ENCODE assay signal across 25 mouse cellular contexts in the genomic region with DNA sequence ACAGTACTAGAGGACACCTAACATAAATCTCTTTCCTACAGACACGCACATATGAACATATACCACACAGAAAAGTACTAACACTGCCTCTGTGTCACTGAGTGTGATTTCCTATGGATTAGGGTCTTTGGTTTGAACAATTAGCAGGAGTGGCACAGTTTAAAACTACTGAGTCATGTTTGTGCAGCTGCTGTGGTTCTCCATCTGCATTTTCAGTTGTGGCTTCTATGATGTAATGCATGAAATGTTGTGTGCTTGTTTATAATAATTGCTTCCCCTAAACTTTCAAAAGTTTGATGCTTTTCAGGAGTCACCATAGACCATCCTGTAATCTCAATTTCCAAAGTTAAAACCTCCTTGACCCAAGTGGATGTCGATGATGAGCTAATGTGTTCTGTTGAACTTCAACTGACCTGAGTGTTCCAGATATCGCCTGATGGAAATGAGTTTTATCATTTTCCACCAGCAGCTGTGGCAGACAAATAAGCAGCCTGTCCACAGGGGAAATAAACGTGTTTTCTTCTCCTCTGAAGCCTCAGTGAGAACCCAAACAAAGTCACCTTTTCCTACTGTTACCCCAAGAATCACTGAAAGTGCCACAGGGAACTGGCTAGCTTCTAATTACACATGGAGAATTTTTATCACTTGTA.
DNase-seq lines count a peak whose midpoint lies in the region; ATAC-seq and TF ChIP-seq lines count a peak whose summit lies in the region.
"Had no signal": no experiment of that assay in that cellular context is flagged by ENCODE, and none has a peak within 500 bp of the region (broad histone marks: within the 10 kb centered on the region; RNA-seq: fewer than 3 reads in every experiment).

No protein-coding gene starts in this region.

- ATAC-seq in megakaryocyte, adult 5-6 weeks (ENCODE audit: poor library complexity, severe bottlenecking), result peak; percentile 45; the same call in 1 of the 2 replicates
- ATAC-seq: CD4-positive, CD25-positive, alpha-beta regulatory T cell, adult 4 months; forebrain, embryonic 13.5 days; forebrain, embryonic 16.5 days; intestine, postnatal 0 days had no signal

- no peak for TF ChIP-seq CTCF in cerebellum, adult 2 months (IDR thresholded peaks at IDR 0.05; ENCODE audit: borderline replicate concordance, insufficient read depth, low read depth, low read length)

- peaks cover 10% of the 10 kb centered on the region; the same call in 1 of the 2 replicates for H3K4me1 ChIP-seq in heart, embryonic 10.5 days
- H3K4me1 ChIP-seq in cerebellum, adult 2 months (ENCODE audit: control insufficient read depth, insufficient read depth, low read length), result no peaks in the 10 kb centered on the region

- H3K27me3 ChIP-seq in myocyte (ENCODE audit: control insufficient read depth, insufficient read depth, insufficient read length), result no peaks in the 10 kb centered on the region
- no peaks in the 10 kb centered on the region for H3K27me3 ChIP-seq in heart, embryonic 10.5 days (ENCODE audit: insufficient read depth, poor library complexity, severe bottlenecking)
- H3K27me3 ChIP-seq in cerebellum, adult 2 months (ENCODE audit: control insufficient read depth, insufficient read depth, low read length), result no peaks in the 10 kb centered on the region
- H3K27me3 ChIP-seq: forebrain, embryonic 13.5 days; heart, embryonic 13.5 days; hindbrain, embryonic 12.5 days; hindbrain, embryonic 15.5 days had no signal

- peak; percentile 13 for DNase-seq in thymus, postnatal 0 days (ENCODE audit: low spot score)
- DNase-seq in thymus, postnatal 4 days, result no peak
- DNase-seq in MEL-GATA-1-ER (ENCODE audit: extremely low read depth, low read depth), result peak; percentile 4
- no peak for DNase-seq in heart, embryonic 10.5 days (ENCODE audit: low spot score)
- DNase-seq in kidney, adult 8-10 months, result no peak
- DNase-seq in cerebellum, adult 2 months, result no peak
- DNase-seq: adrenal gland, adult 2 months; adrenal gland, postnatal 25 days; B cell, adult 2 months; cerebellum, adult 18-20 months; cerebellum, adult 9-11 months; cerebellum, postnatal 25 days; gastrocnemius, postnatal 10 days; gastrocnemius, postnatal 36 days; heart, adult 11 months had no signal

- no peak overlapping the region for H3K4me3 ChIP-seq in myocyte
- no peak overlapping the region for H3K4me3 ChIP-seq in heart, embryonic 10.5 days
- H3K4me3 ChIP-seq in cerebellum, adult 2 months (replicated peaks; ENCODE audit: insufficient read depth, low read depth, low read length), result no peak overlapping the region
- H3K4me3 ChIP-seq: forebrain, embryonic 10.5 days; forebrain, embryonic 13.5 days; heart, embryonic 13.5 days; hindbrain, embryonic 12.5 days; hindbrain, embryonic 15.5 days had no signal

- peak overlapping the region; percentile 43 for H3K4me2 ChIP-seq in myocyte (ENCODE audit: low read depth)
- H3K4me2 ChIP-seq: forebrain, embryonic 13.5 days; heart, embryonic 13.5 days; hindbrain, embryonic 12.5 days; hindbrain, embryonic 15.5 days had no signal

- no peaks in the 10 kb centered on the region for H3K36me3 ChIP-seq in myocyte (ENCODE audit: control insufficient read depth, insufficient read depth)
- H3K36me3 ChIP-seq in heart, embryonic 10.5 days, result no peaks in the 10 kb centered on the region
- H3K36me3 ChIP-seq: forebrain, embryonic 10.5 days; heart, embryonic 13.5 days; hindbrain, embryonic 12.5 days; hindbrain, embryonic 15.5 days had no signal

- H3ac ChIP-seq in myocyte (ENCODE audit: control insufficient read depth, insufficient read length), result no peak overlapping the region

- H3K27ac ChIP-seq in heart, embryonic 10.5 days, result no peak overlapping the region
- H3K27ac ChIP-seq in cerebellum, adult 2 months (ENCODE audit: insufficient read depth, low read length), result no peak overlapping the region
- H3K27ac ChIP-seq: forebrain, embryonic 10.5 days; forebrain, embryonic 13.5 days; heart, embryonic 13.5 days; hindbrain, embryonic 12.5 days; hindbrain, embryonic 15.5 days had no signal

- no peaks in the 10 kb centered on the region for H3K9me3 ChIP-seq in heart, embryonic 10.5 days
- H3K9me3 ChIP-seq: forebrain, embryonic 10.5 days; forebrain, embryonic 13.5 days; heart, embryonic 13.5 days; hindbrain, embryonic 12.5 days; hindbrain, embryonic 15.5 days had no signal

- 38% methylated on average over 4 of the region's 4 CpGs for whole genome bisulfite sequencing in heart, embryonic 10.5 days
- WGBS in cerebellum, adult 2 months, result 78% methylated on average over 4 of the region's 4 CpGs

- no peak for TF ChIP-seq POLR2A in myocyte (IDR thresholded peaks at IDR 0.05; ENCODE audit: insufficient read length, low read depth)
- TF ChIP-seq POLR2A in cerebellum, adult 2 months (IDR thresholded peaks at IDR 0.05; ENCODE audit: borderline replicate concordance, insufficient read depth, low read length), result no peak

- H3K79me2 ChIP-seq in myocyte (ENCODE audit: control insufficient read depth, insufficient read depth), result no peaks in the 10 kb centered on the region

TF ChIP-seq in myocyte, 11 proteins besides CTCF, POLR2A, EP300 and RAD21:
- TF ChIP-seq MYOG (IDR thresholded peaks at IDR 0.05; ENCODE audit: control insufficient read depth in 1 of 3, insufficient read depth in 1 of 3, insufficient read length in 2 of 3, low read depth in 2 of 3) (peak in 1 of 3 experiments; percentile 52), SRF (IDR thresholded peaks at IDR 0.05; ENCODE audit: control insufficient read depth, insufficient read length, low read depth) (no peak), CEBPB (IDR thresholded peaks at IDR 0.05; ENCODE audit: insufficient read depth, poor library complexity, severe bottlenecking) (peak; percentile 74), MYOD1 (IDR thresholded peaks at IDR 0.05; ENCODE audit: control insufficient read depth in 1 of 3, insufficient read length in 2 of 3, low read depth in 2 of 3) (peak in 2 of 3 experiments; percentile 87 to 88), TCF3 (IDR thresholded peaks at IDR 0.05; ENCODE audit: insufficient read length, low read depth) (peak; percentile 19), POLR2AphosphoS2 (IDR thresholded peaks at IDR 0.05; ENCODE audit: insufficient read length, low read depth) (no peak), TCF12 (IDR thresholded peaks at IDR 0.05; ENCODE audit: insufficient read depth, poor library complexity, severe bottlenecking) (peak; percentile 93), USF1 (IDR thresholded peaks at IDR 0.05; ENCODE audit: low read depth) (no peak), REST (IDR thresholded peaks at IDR 0.05; ENCODE audit: insufficient read depth, insufficient read length) (no peak)

Comparison
In these comparisons a context has a peak if more than half of its experiments do, and no peak if none do; other contexts are left out.
1. DNase-seq: peak in thymus, postnatal 0 days (single experiment) and MEL-GATA-1-ER (single experiment); none in thymus, postnatal 4 days (single experiment), heart, embryonic 10.5 days (single experiment), kidney, adult 8-10 months (0 of 2) and cerebellum, adult 2 months (0 of 2).